Mouse (Mus musculus) myocyte (in vitro differentiated cells): ENCODE measurements at regions not wholly inside any gene's neighbourhood (a gene's known extent, or its start where the extent isn't known, plus 50 kb on each side); places are given as distances from the start of the nearest gene placed in this dataset.
"Not testable (repeated sequence)": the region's sequence is repeated elsewhere in the genome, so short reads cannot be mapped to it uniquely, and the experiment has no call there.

Experiments
- H3K27me3 ChIP-seq: one replicate; pipeline ENCODE4 v1.6.1; 2011; ENCODE audit not compliant: control insufficient read depth, insufficient read depth, insufficient read length
- H3K36me3 ChIP-seq: one replicate; pipeline ENCODE4 v1.6.1; 2011; ENCODE audit not compliant: control insufficient read depth, insufficient read depth
- H3K4me2 ChIP-seq: one replicate; pipeline ENCODE4 v1.6.1; 2011; ENCODE audit warnings: low read depth, control low read depth
- H3K4me3 ChIP-seq: one replicate; pipeline ENCODE4 v1.5.1; 2011; ENCODE audit warnings: mild to moderate bottlenecking, control low read depth, moderate library complexity
- H3K79me2 ChIP-seq: one replicate; pipeline ENCODE4 v1.6.1; 2011; ENCODE audit not compliant: control insufficient read depth, insufficient read depth
- H3ac ChIP-seq: one replicate; pipeline ENCODE4 v1.6.1; 2011; ENCODE audit not compliant: control insufficient read depth, insufficient read length
- E2F4 ChIP-seq: IDR thresholded peaks from one replicate; pipeline ENCODE4 v1.6.1; 2011; ENCODE audit warnings: mild to moderate bottlenecking, control low read depth, moderate library complexity; ENCODE audit not compliant: insufficient read depth
- POLR2AphosphoS2 ChIP-seq: IDR thresholded peaks from one replicate; pipeline ENCODE4 v1.6.1; 2011; ENCODE audit warnings: low read depth, control low read depth; ENCODE audit not compliant: insufficient read length
- REST ChIP-seq: IDR thresholded peaks from one replicate; pipeline ENCODE4 v1.6.1; 2011; ENCODE audit warnings: mild to moderate bottlenecking, control low read depth, moderate library complexity; ENCODE audit not compliant: insufficient read depth, insufficient read length

DNA sequence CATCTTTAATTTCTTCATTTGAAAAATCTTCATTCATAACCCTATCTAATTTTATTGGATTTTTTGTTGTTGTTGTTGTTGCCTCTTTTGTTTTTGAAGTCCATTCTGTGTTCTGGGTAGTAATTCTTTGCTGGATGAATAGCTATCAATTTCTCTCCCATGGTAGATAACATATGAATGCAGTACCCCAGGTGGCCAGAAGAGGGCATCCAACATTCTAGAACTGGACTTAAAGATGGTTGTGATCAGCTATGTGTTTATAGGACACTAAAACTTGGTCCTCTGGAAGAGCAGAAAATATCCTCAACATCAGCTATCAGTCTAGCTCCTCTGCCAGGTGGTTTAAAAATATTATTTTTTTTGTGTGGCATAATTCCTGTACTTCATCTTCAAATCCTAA lies 73.0 kb downstream of the Prl2c3 start:
- H3K27me3 ChIP-seq: not testable (repeated sequence)

DNA sequence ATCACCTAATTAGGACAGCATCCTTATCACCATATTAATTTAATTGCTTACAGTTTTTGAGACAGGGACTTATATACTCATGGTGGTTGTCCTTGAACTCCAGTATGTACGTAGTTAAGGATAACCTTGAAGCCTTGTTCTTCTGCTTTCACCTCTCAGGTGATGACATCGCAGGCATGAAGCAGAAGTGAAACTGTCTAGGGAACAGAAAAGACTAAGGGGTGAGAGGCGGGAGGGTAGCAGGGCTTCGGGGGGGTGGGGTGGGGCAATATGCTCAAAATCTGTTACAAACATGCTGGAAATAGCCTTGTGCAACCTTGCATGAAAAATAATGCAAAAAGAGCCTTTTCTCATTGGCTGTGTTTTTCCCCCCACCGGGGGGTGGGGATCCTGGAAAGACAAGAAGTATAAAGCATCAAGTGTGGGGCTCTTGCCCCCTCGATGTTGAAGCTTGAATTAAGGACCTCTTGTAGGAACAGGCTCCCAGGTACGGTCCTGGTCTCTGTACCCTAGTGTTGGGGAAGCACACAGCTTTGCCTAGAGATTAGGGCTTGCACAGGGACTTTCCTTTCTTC lies 81.8 kb downstream of the Prl2c3 start:
- H3ac ChIP-seq, H3K4me2 ChIP-seq, H3K36me3 ChIP-seq, H3K4me3 ChIP-seq, H3K27me3 ChIP-seq, H3K79me2 ChIP-seq: not testable (repeated sequence)

More for the DNA sequence above, 73.0 kb downstream of the Prl2c3 start:
- not testable (repeated sequence) for H3K79me2 ChIP-seq, H3K4me3 ChIP-seq, H3K4me2 ChIP-seq, H3K36me3 ChIP-seq, H3ac ChIP-seq

DNA sequence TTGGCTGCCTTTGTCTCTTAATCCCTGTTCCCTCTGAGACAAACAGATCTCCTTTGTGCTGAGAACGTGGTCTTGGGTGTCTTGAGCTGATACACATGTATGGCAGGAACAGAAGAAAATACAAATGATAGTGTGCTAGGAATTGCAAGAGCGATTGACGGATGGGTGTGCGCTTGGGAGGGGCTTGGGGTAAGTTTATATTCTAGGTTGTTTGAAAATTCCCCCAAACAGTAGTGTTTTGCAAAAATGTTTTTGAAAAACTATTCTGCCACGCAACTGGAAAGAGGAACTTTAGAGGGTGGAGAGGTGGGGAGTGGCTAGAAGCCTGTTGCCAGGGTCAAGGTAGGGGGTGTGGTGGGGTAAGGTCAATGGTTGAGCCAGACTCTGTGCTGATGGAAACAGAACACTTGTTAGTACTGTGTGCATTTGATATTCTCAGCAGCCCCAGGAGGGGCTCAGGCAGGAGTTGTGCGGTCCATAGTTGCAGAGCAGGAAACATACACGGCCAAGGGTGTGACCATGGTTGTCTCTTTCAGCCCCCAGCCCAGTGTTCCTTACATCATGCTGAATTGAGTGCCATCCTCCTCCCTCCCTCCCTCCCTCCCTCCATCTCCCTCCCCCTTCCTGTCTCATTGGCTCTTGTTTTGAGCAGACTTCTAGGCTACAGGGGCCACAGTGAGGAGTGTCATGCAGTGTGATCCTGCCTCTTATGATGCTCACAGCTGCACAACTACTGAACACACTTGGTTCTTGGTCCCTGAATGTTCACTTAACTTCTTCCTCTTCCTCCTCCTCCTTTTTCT lies 88.2 kb downstream of the Prl2c3 start:
- TF ChIP-seq REST (no peak), POLR2AphosphoS2 (no peak), E2F4 (no peak)
- H3K27me3 ChIP-seq: no peaks in the 10 kb centered on the region
- H3K79me2 ChIP-seq: no peaks in the 10 kb centered on the region
- no peak overlapping the region for H3K4me3 ChIP-seq
- H3K36me3 ChIP-seq: no peaks in the 10 kb centered on the region
- no peak overlapping the region for H3ac ChIP-seq
- H3K4me2 ChIP-seq: no peak overlapping the region

DNA sequence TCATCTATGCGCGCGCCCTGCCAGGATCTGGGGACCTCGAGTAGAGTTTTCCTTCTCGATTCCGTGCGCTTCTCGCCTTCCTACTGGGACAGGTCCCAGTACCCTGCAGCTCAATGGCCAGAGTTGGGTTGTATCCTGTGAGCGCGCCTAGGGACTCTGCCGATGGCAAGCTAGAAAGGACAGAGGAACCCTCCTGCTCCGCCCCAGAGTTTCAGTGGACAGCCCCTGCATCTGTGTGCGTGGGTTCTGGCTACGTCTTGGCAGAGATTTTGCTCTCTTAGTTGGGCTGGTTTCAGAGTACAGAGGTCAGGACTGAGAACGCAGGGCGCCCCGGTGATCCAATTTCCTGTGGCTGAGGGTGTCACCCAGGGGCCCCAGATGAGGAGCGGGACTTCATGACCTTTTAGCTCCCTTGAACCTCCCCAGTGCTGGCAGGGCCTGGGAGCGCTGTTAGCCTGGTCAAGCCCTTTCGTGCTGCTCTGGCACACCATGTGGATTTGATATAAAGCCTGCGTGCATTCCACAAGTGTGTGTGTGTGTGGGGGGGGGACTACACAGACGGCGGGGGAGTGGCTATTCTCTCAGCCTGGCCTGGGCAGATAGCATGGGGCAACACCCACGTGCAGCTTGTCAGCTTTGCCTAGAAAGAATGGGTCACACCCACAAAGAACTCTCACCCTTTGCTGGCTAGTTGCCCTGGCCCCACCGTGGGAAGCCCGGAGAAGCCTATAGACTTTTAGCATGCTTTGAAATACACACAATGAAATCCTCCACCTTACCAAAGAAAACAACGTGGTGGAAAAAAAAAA lies 96.9 kb downstream of the Prl2c3 start:
- not testable (repeated sequence) for H3ac ChIP-seq, H3K36me3 ChIP-seq, H3K79me2 ChIP-seq, H3K27me3 ChIP-seq
- H3K4me2 ChIP-seq: peak overlapping the region; percentile 45
- peak overlapping the region; percentile 12 for H3K4me3 ChIP-seq

DNA sequence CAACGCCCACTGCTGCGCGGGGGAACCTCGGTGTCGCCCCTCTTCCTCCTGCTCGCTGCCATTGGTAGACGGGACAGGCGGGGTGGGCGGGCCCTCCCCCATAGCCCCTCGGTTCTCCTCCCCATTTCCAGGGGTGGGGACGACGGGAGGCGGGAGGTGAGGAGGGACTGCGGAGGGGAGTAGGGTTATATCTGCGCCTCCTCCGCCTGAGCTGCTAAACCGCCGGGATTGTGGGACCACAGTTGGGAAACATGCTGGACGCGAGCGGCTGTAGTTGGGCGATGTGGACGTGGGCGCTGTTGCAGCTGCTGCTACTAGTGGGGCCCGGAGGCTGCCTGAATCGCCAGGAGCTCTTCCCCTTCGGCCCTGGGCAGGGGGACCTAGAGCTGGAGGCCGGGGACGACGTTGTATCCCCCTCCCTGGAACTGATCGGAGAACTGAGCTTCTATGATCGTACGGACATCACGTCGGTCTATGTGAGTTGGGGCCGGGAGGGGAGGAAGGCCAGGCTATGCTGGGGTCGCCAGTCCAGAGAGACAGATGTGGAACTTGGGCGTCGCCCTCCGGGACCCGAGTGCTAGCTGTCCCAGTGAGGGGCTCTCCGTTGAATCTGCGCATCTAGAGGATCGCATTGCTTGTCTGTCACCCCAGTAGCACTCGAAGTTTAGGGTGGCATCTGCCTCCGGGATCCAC lies 97.6 kb downstream of the Prl2c3 start:
- Histone ChIP-seq H3K4me3 (peak overlapping the region; percentile 12), H3K4me2 (peak overlapping the region; percentile 18)
- H3K79me2 ChIP-seq, H3K36me3 ChIP-seq, H3K27me3 ChIP-seq, H3ac ChIP-seq: not testable (repeated sequence)

DNA sequence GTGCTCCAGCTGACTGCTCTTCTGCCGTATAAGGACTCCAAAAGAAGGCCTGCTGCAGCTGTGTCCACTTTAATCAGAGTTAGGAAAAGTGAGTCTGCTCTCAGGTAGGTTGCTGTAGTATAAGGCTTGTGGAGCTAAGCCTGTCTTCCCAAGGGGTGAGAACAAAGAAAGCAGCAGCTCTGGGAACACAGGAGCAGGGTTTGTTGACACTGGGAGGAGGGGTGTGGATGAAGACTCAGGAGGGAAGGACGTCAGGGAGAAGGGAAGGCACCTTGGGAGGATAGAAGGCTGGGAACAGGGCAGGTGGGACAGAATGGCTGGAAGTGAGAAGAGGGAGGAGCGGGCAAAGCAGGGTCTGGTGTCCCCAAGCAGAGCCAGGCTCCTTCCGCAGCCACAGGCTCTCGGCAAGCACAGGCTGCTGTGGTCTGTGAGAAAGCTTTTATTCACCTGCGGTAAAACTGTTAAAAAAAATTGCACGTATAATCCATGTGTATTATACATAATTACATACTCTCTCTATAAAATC lies 106.2 kb downstream of the Prl2c3 start:
- H3ac ChIP-seq, H3K79me2 ChIP-seq, H3K4me2 ChIP-seq, H3K27me3 ChIP-seq, H3K36me3 ChIP-seq, H3K4me3 ChIP-seq: not testable (repeated sequence)

DNA sequence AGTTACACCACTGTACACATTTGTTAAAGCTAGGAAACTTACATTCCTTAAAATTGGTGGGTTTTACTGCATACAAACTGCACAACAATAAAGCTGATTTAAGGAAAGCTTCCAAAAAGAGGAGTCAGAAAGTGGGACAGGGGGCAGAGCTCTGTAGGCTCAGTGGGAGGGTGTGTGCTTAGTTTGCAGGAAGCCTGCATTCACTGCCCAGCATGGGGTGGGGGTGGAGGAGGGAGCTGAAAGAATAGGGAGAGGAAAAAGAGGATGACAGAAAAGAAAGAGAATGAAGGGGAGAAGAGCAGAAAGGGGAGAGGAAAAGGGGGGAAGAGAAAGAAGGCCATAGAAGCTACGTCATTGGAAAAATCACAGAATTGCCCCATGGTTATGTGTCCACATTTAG lies 111.1 kb downstream of the Prl2c3 start:
- not testable (repeated sequence) for H3K27me3 ChIP-seq, H3K36me3 ChIP-seq, H3K79me2 ChIP-seq, H3ac ChIP-seq, H3K4me3 ChIP-seq, H3K4me2 ChIP-seq

DNA sequence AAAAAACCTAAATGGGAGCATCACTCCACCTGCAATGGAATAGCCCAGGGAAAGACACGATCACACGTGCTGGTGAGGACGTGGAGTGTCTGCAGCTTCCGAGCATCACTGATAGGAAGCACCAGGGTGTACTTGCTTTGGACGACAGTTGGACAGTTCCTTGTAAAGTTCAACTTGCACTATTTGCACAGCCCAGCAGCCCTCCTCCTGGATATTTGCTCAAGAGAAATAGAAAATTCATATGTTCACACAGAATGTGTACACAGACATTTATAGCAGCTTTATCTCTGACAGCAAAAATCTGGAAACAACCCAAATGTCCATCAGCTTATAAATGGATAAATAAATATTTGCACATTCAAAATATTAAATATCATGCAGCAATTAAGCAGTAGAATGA lies 111.7 kb downstream of the Prl2c3 start:
- H3K4me2 ChIP-seq, H3K36me3 ChIP-seq, H3K27me3 ChIP-seq, H3K79me2 ChIP-seq, H3ac ChIP-seq, H3K4me3 ChIP-seq: not testable (repeated sequence)

DNA sequence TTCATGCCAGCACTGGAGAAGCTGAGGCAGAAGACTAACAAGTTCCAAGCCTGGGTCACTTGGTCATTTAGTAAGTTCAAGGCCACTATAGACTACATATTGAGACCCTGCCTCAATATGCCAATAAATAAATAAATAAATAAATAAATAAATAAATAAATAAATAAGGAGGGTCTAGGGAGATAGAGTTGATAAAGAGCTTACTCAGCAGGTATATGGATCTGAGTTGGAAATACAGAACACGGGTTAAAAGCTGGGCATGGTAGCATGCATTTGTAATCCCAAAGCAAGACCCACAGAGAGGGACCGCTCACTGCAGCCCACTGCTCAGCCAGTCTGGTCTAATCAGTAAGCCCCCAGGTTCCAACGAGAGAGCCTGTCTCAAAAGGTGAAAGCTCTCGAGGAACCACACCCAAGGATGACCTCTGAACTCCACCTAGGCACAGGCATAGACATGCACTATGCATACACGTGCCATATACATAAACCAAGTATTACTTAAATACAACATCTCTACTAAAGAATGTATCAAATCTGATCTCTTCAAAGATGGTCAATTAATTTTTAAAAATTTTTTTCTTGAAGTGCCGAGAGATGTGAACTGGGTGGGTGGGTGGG lies 115.4 kb downstream of the Ero1lb start:
- H3K4me2 ChIP-seq: not testable (repeated sequence)

DNA sequence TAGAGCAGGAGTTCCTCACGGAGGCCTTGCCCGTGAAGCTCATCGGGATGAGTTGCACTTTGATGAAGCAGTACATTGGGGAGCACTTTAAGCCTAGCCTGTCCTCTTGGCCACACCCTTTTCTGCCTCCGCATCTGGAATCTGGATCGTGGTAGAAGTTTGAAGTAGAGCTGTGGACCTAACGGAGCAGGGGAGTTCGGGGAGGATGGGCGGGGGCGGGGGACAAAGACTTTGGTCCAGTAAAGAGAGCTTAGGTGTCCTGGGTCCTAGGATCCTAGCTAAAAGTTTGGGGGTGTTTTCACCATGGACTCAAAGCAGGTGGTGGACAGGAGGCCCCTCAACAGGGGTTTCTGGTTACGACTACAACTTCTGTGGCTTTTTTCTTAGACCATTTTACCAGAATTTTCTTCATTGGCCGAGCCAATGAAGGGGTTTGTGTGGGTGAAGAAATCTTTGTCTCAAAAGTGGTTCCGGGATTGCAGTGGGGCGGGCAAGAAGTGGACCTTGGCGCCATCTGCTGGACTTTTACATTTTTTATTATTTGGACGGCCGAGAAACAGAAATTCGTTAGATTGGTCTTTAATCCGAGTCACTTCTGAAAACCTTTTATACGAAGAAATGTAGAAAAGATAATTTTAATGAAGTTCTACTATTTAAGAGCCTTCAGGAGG lies 114.7 kb downstream of the Ero1lb start:
- not testable (repeated sequence) for H3K36me3 ChIP-seq, H3K27me3 ChIP-seq, H3K79me2 ChIP-seq, H3ac ChIP-seq, H3K4me3 ChIP-seq
- peak overlapping the region; percentile 60 for H3K4me2 ChIP-seq

More for the DNA sequence above, 115.4 kb downstream of the Ero1lb start:
- not testable (repeated sequence) for H3ac ChIP-seq, H3K27me3 ChIP-seq, H3K36me3 ChIP-seq, H3K79me2 ChIP-seq, H3K4me3 ChIP-seq
